Mouse (Mus musculus): ENCODE results near the gene Pigyl. TPM values are rescaled to one million over a fixed set of nuclear protein-coding genes. Genes with fewer than 3 reads are reported as not detected.
A peak's percentile ranks its signal among the peaks of the same experiment; 100 is the strongest.

The Pigyl gene
- 85.9 and 89.6 TPM in 2 replicates for polyA plus RNA-seq (2015; fragmentation: Nextera tagmentation; extraction: Ambion mirVana)

GRCm38 (mm10) chr9:22156497-22157245 lies at the start of gene Pigyl:
TSS of gene Pigyl (plus strand) at chr9:22156846.
- H3K4me2 ChIP-seq (replicated peaks), result peak within 1 kb of the TSS; percentile 51
- H3K9me3 ChIP-seq, result no peaks in the 10 kb centered on the region
- peak within 1 kb of the TSS; percentile 85 for H3K9ac ChIP-seq (replicated peaks)
- peaks cover 19% of the 10 kb centered on the region for H3K4me1 ChIP-seq
- peak within 1 kb of the TSS; percentile 91 for H3K27ac ChIP-seq (replicated peaks)
- no peaks in the 10 kb centered on the region for H3K27me3 ChIP-seq
- WGBS, result under 1% methylated on average over 61 of the region's 65 CpGs
- H3K36me3 ChIP-seq, result no peaks in the 10 kb centered on the region
- H3K4me3 ChIP-seq, result peak within 1 kb of the TSS; percentile 74
- ATAC-seq (replicated peaks), result peak; percentile 99

GRCm38 (mm10) chr9:22108194-22108593 lies 48.5 kb upstream of the Pigyl start:
- no peaks in the 10 kb centered on the region for H3K9me3 ChIP-seq
- peaks cover 31% of the 10 kb centered on the region for H3K36me3 ChIP-seq
- H3K27me3 ChIP-seq, result no peaks in the 10 kb centered on the region
- H3K4me2 ChIP-seq (replicated peaks), result no peak overlapping the region
- no peak for ATAC-seq (replicated peaks)
- no peak overlapping the region for H3K9ac ChIP-seq (replicated peaks)
- WGBS, result 81% methylated on average over 9 of the region's 9 CpGs
- no peaks in the 10 kb centered on the region for H3K4me1 ChIP-seq
- H3K4me3 ChIP-seq, result no peak overlapping the region
- H3K27ac ChIP-seq (replicated peaks), result no peak overlapping the region

- Histone ChIP-seq H3K4me3 (peak overlapping the region; percentile 96), H3K4me1 (peaks cover 18% of the 10 kb centered on the region), H3K27ac (replicated peaks) (0 out of 2 replicates have a peak overlapping the region, but pooled peaks have one; percentile 28), H3K9ac (replicated peaks) (peak overlapping the region; percentile 91), H3K9me3 (no peaks in the 10 kb centered on the region), H3K4me2 (replicated peaks) (peak overlapping the region; percentile 87), H3K27me3 (no peaks in the 10 kb centered on the region), H3K36me3 (peaks cover 25% of the 10 kb centered on the region)
- no peak for ATAC-seq (replicated peaks)
- 94% methylated on average over 4 of the region's 4 CpGs for WGBS
Measured at GRCm38 (mm10) chr9:22115635-22116034, 41.0 kb upstream of the Pigyl start.

GRCm38 (mm10) chr9:22116086-22116485 lies 40.6 kb upstream of the Pigyl start:
- Histone ChIP-seq H3K4me2 (replicated peaks) (peak overlapping the region; percentile 87), H3K27ac (replicated peaks) (0 out of 2 replicates have a peak overlapping the region, but pooled peaks have one; percentile 28), H3K27me3 (0 out of 2 replicates have a peak, but pooled peaks cover 2% of the 10 kb centered on the region), H3K4me1 (peaks cover 18% of the 10 kb centered on the region), H3K9ac (replicated peaks) (peak overlapping the region; percentile 91), H3K4me3 (peak overlapping the region; percentile 96), H3K36me3 (peaks cover 22% of the 10 kb centered on the region), H3K9me3 (no peaks in the 10 kb centered on the region)
- WGBS, result 23% methylated on average over 15 of the region's 15 CpGs
- ATAC-seq (replicated peaks), result no peak

- Histone ChIP-seq H3K4me2 (replicated peaks) (peak within 1 kb of the TSS; percentile 87), H3K27ac (replicated peaks) (peak within 1 kb of the TSS; percentile 77), H3K4me1 (peaks cover 18% of the 10 kb centered on the region), H3K4me3 (peak within 1 kb of the TSS; percentile 96), H3K9ac (replicated peaks) (peak within 1 kb of the TSS; percentile 91), H3K36me3 (peaks cover 15% of the 10 kb centered on the region), H3K9me3 (no peaks in the 10 kb centered on the region), H3K27me3 (0 out of 2 replicates have a peak, but pooled peaks cover 3% of the 10 kb centered on the region)
- ATAC-seq (replicated peaks), result peak; percentile 97
- WGBS, result under 1% methylated on average over 51 of the region's 52 CpGs
Measured at GRCm38 (mm10) chr9:22116740-22117426, 39.8 kb upstream of the Pigyl start, which contains the start of gene Elof1. TSS of gene Elof1 (minus strand) at chr9:22117172.

GRCm38 (mm10) chr9:22117754-22118456 lies 38.7 kb upstream of the Pigyl start:
- no peak for ATAC-seq (replicated peaks)
- Histone ChIP-seq H3K4me1 (peaks cover 18% of the 10 kb centered on the region), H3K9me3 (no peaks in the 10 kb centered on the region), H3K36me3 (peaks cover 6% of the 10 kb centered on the region), H3K27ac (replicated peaks) (peak overlapping the region; percentile 77; the same call in 1 of the 2 replicates), H3K9ac (replicated peaks) (peak overlapping the region; percentile 70), H3K4me2 (replicated peaks) (peak overlapping the region; percentile 87), H3K4me3 (peak overlapping the region; percentile 96), H3K27me3 (0 out of 2 replicates have a peak, but pooled peaks cover 3% of the 10 kb centered on the region)
- 45% methylated on average over 10 of the region's 10 CpGs for WGBS

- 94% methylated on average over 4 of the region's 4 CpGs for WGBS
- no peak overlapping the region for H3K4me3 ChIP-seq
- peaks cover 18% of the 10 kb centered on the region for H3K4me1 ChIP-seq
- no peaks in the 10 kb centered on the region for H3K9me3 ChIP-seq
- no peaks in the 10 kb centered on the region for H3K36me3 ChIP-seq
- ATAC-seq (replicated peaks), result no peak
- no peak overlapping the region for H3K9ac ChIP-seq (replicated peaks)
- no peak overlapping the region for H3K4me2 ChIP-seq (replicated peaks)
- no peak overlapping the region for H3K27ac ChIP-seq (replicated peaks)
- 0 out of 2 replicates have a peak, but pooled peaks cover 3% of the 10 kb centered on the region for H3K27me3 ChIP-seq
Measured at GRCm38 (mm10) chr9:22119543-22119942, 37.1 kb upstream of the Pigyl start.

- Histone ChIP-seq H3K4me1 (peaks cover 7% of the 10 kb centered on the region), H3K4me3 (no peak overlapping the region), H3K9ac (replicated peaks) (no peak overlapping the region), H3K27ac (replicated peaks) (no peak overlapping the region), H3K36me3 (no peaks in the 10 kb centered on the region), H3K4me2 (replicated peaks) (no peak overlapping the region), H3K9me3 (no peaks in the 10 kb centered on the region), H3K27me3 (0 out of 2 replicates have a peak, but pooled peaks cover 3% of the 10 kb centered on the region)
- ATAC-seq (replicated peaks), result no peak
Measured at GRCm38 (mm10) chr9:22121545-22121944, 35.1 kb upstream of the Pigyl start.

GRCm38 (mm10) chr9:22122005-22122404 lies 34.6 kb upstream of the Pigyl start:
- Histone ChIP-seq H3K27ac (replicated peaks) (no peak overlapping the region), H3K27me3 (0 out of 2 replicates have a peak, but pooled peaks cover 3% of the 10 kb centered on the region), H3K4me3 (no peak overlapping the region), H3K9me3 (no peaks in the 10 kb centered on the region), H3K4me2 (replicated peaks) (no peak overlapping the region), H3K9ac (replicated peaks) (no peak overlapping the region), H3K4me1 (peaks cover 6% of the 10 kb centered on the region), H3K36me3 (no peaks in the 10 kb centered on the region)
- no peak for ATAC-seq (replicated peaks)
- WGBS, result 76% methylated on average over 3 of the region's 3 CpGs

- WGBS, result 82% methylated on average over 7 of the region's 7 CpGs
- H3K36me3 ChIP-seq, result no peaks in the 10 kb centered on the region
- no peaks in the 10 kb centered on the region for H3K4me1 ChIP-seq
- H3K9me3 ChIP-seq, result no peaks in the 10 kb centered on the region
- 0 out of 2 replicates have a peak, but pooled peaks cover 3% of the 10 kb centered on the region for H3K27me3 ChIP-seq
- no peak overlapping the region for H3K4me2 ChIP-seq (replicated peaks)
- no peak overlapping the region for H3K4me3 ChIP-seq
- no peak for ATAC-seq (replicated peaks)
- no peak overlapping the region for H3K9ac ChIP-seq (replicated peaks)
- H3K27ac ChIP-seq (replicated peaks), result no peak overlapping the region
Measured at GRCm38 (mm10) chr9:22123069-22123609, 33.5 kb upstream of the Pigyl start.

- ATAC-seq (replicated peaks), result no peak
- H3K36me3 ChIP-seq, result no peaks in the 10 kb centered on the region
- H3K4me2 ChIP-seq (replicated peaks), result no peak overlapping the region
- H3K27me3 ChIP-seq, result 0 out of 2 replicates have a peak, but pooled peaks cover 3% of the 10 kb centered on the region
- no peak overlapping the region for H3K4me3 ChIP-seq
- H3K9ac ChIP-seq (replicated peaks), result no peak overlapping the region
- no peaks in the 10 kb centered on the region for H3K4me1 ChIP-seq
- H3K9me3 ChIP-seq, result no peaks in the 10 kb centered on the region
- 86% methylated on average over 3 of the region's 3 CpGs for WGBS
- H3K27ac ChIP-seq (replicated peaks), result no peak overlapping the region
Measured at GRCm38 (mm10) chr9:22124169-22124568, 32.5 kb upstream of the Pigyl start.

All from forebrain, embryonic 15.5 days (tissue).